Comparison of ENCODE assay signal across 13 mouse cellular contexts in genomic region chr15:85232256-85232535, GRCm38 (mm10). TPM values are rescaled to one million over a fixed set of nuclear protein-coding genes. Genes with fewer than 3 reads are reported as not detected.
DNase-seq lines count a peak whose midpoint lies in the region; ATAC-seq and TF ChIP-seq lines count a peak whose summit lies in the region.
"Had no signal": no experiment of that assay in that cellular context is flagged by ENCODE, and none has a peak within 500 bp of the region (broad histone marks: within the 10 kb centered on the region; RNA-seq: fewer than 3 reads in every experiment).

No protein-coding gene starts in this region.

- H3K4me1 ChIP-seq in embryonic facial prominence, embryonic 15.5 days: peaks cover 4% of the 10 kb centered on the region
- H3K4me1 ChIP-seq in embryonic facial prominence, embryonic 10.5 days: no peaks in the 10 kb centered on the region
- no peaks in the 10 kb centered on the region for H3K4me1 ChIP-seq in lung, postnatal 0 days (ENCODE audit: insufficient read depth, low read depth, low read length)
- H3K4me1 ChIP-seq in lung, adult 2 months (ENCODE audit: control insufficient read depth, insufficient read depth, low read length): 0 out of 2 replicates have a peak, but pooled peaks cover 5% of the 10 kb centered on the region
- peaks cover 24% of the 10 kb centered on the region for H3K4me1 ChIP-seq in thymus, adult 2 months (replicated peaks; ENCODE audit: control insufficient read depth, insufficient read depth, low read length)
- H3K4me1 ChIP-seq: forebrain, embryonic 10.5 days; neural tube, embryonic 12.5 days had no signal

- no peaks in the 10 kb centered on the region for H3K9me3 ChIP-seq in embryonic facial prominence, embryonic 15.5 days (replicated peaks)
- H3K9me3 ChIP-seq in embryonic facial prominence, embryonic 10.5 days: no peaks in the 10 kb centered on the region
- H3K9me3 ChIP-seq in lung, postnatal 0 days (ENCODE audit: low read length): no peaks in the 10 kb centered on the region
- H3K9me3 ChIP-seq: forebrain, embryonic 10.5 days; neural tube, embryonic 12.5 days had no signal

- H3K36me3 ChIP-seq in embryonic facial prominence, embryonic 15.5 days: peaks cover 85% of the 10 kb centered on the region
- peaks cover 100% of the 10 kb centered on the region for H3K36me3 ChIP-seq in embryonic facial prominence, embryonic 10.5 days (replicated peaks)
- H3K36me3 ChIP-seq in lung, postnatal 0 days (ENCODE audit: insufficient read depth, low read length): no peaks in the 10 kb centered on the region
- H3K36me3 ChIP-seq in thymus, adult 2 months (ENCODE audit: control insufficient read depth, insufficient read depth, low read length): no peaks in the 10 kb centered on the region

- no peaks in the 10 kb centered on the region for H3K27me3 ChIP-seq in embryonic facial prominence, embryonic 15.5 days
- H3K27me3 ChIP-seq in embryonic facial prominence, embryonic 10.5 days (replicated peaks; ENCODE audit: low read depth, poor library complexity, severe bottlenecking): no peaks in the 10 kb centered on the region
- H3K27me3 ChIP-seq in lung, postnatal 0 days (replicated peaks; ENCODE audit: insufficient read depth, low read length): no peaks in the 10 kb centered on the region
- H3K27me3 ChIP-seq in thymus, adult 2 months (ENCODE audit: control insufficient read depth, insufficient read depth, low read length): no peaks in the 10 kb centered on the region
- H3K27me3 ChIP-seq: neural tube, embryonic 12.5 days had no signal

- H3K27ac ChIP-seq in embryonic facial prominence, embryonic 15.5 days (replicated peaks): 0 out of 2 replicates have a peak overlapping the region, but pooled peaks have one; percentile 68
- no peak overlapping the region for H3K27ac ChIP-seq in embryonic facial prominence, embryonic 10.5 days (replicated peaks)
- 0 out of 2 replicates have a peak overlapping the region, but pooled peaks have one; percentile 9 for H3K27ac ChIP-seq in lung, postnatal 0 days (ENCODE audit: low read length)
- no peak overlapping the region for H3K27ac ChIP-seq in thymus, adult 2 months (ENCODE audit: control insufficient read depth, insufficient read depth, low read length)
- H3K27ac ChIP-seq: forebrain, embryonic 10.5 days; hindbrain, embryonic 14.5 days; liver, embryonic 14.5 days; neural tube, embryonic 12.5 days had no signal

- no peak for TF ChIP-seq POLR2A in lung, adult 2 months (IDR thresholded peaks at IDR 0.05; ENCODE audit: borderline replicate concordance, extremely low read depth, low read depth, low read length)
- TF ChIP-seq POLR2A in thymus, adult 2 months (IDR thresholded peaks at IDR 0.05; ENCODE audit: control insufficient read depth, extremely low read depth, insufficient read depth, low read length, poor library complexity): no peak

- H3K9ac ChIP-seq in embryonic facial prominence, embryonic 15.5 days: no peak overlapping the region
- H3K9ac ChIP-seq in lung, postnatal 0 days (replicated peaks; ENCODE audit: low read depth): no peak overlapping the region
- H3K9ac ChIP-seq: hindbrain, embryonic 14.5 days; liver, embryonic 14.5 days; neural tube, embryonic 12.5 days had no signal

- TF ChIP-seq EP300 in lung, postnatal 0 days (IDR thresholded peaks at IDR 0.05): peak; percentile 52

- WGBS in embryonic facial prominence, embryonic 15.5 days: 80% methylated on average over 4 of the region's 4 CpGs
- WGBS in embryonic facial prominence, embryonic 10.5 days: 94% methylated on average over 4 of the region's 4 CpGs
- 46% methylated on average over 4 of the region's 4 CpGs for WGBS in lung, postnatal 0 days
- WGBS in lung, adult 2 months: 29% methylated on average over 4 of the region's 4 CpGs
- 91% methylated on average over 4 of the region's 4 CpGs for whole genome bisulfite sequencing in thymus, adult 2 months

- DNase-seq in embryonic facial prominence, embryonic 10.5 days (ENCODE audit: low spot score): no peak
- DNase-seq in lung, postnatal 0 days (ENCODE audit: low spot score): peak; percentile 91
- no peak for DNase-seq in lung, adult 2 months
- peak; percentile 26 for DNase-seq in lung, postnatal 14 days
- DNase-seq in thymus, adult 2 months: no peak
- DNase-seq in frontal cortex, postnatal 36 days (ENCODE audit: low spot score in 2 of 2): no peak
- no peak for DNase-seq in urinary bladder, postnatal 25 days (ENCODE audit: low spot score)
- DNase-seq: right cerebral cortex, postnatal 25 days had no signal

- no peak for TF ChIP-seq CTCF in lung, postnatal 0 days (IDR thresholded peaks at IDR 0.05)
- TF ChIP-seq CTCF in lung, adult 2 months (IDR thresholded peaks at IDR 0.05; ENCODE audit: insufficient read depth, low read length): no peak
- no peak for TF ChIP-seq CTCF in thymus, adult 2 months (IDR thresholded peaks at IDR 0.05; ENCODE audit: borderline replicate concordance, control insufficient read depth, extremely low read depth, insufficient read depth, low read length, poor library complexity)

- H3K4me3 ChIP-seq in embryonic facial prominence, embryonic 15.5 days (replicated peaks): no peak overlapping the region
- H3K4me3 ChIP-seq in embryonic facial prominence, embryonic 10.5 days: no peak overlapping the region
- no peak overlapping the region for H3K4me3 ChIP-seq in lung, postnatal 0 days (ENCODE audit: low read depth, low read length)
- H3K4me3 ChIP-seq in lung, adult 2 months (replicated peaks; ENCODE audit: extremely low read depth, low read depth, low read length): no peak overlapping the region
- H3K4me3 ChIP-seq in thymus, adult 2 months (ENCODE audit: control insufficient read depth, insufficient read depth, low read length): no peak overlapping the region
- H3K4me3 ChIP-seq: forebrain, embryonic 10.5 days; neural tube, embryonic 12.5 days had no signal

- ATAC-seq in embryonic facial prominence, embryonic 15.5 days (ENCODE audit: insufficient number of reproducible peaks, low FRiP score, low TSS enrichment, low read depth): no peak
- ATAC-seq in lung, postnatal 0 days: peak; percentile 70

- no peak overlapping the region for H3K4me2 ChIP-seq in embryonic facial prominence, embryonic 15.5 days (replicated peaks)
- no peak overlapping the region for H3K4me2 ChIP-seq in lung, postnatal 0 days (replicated peaks; ENCODE audit: low read depth, low read length)
- H3K4me2 ChIP-seq: hindbrain, embryonic 14.5 days; neural tube, embryonic 12.5 days had no signal

RNA-seq across cellular contexts. Expression of gene Fbln1, which starts 26.4 kb away (rescaled TPM):
- polyA plus RNA-seq in embryonic facial prominence, embryonic 15.5 days (2015; fragmentation: Nextera tagmentation; extraction: Ambion mirVana): 258 and 266 TPM in 2 replicates
- polyA plus RNA-seq in embryonic facial prominence, embryonic 10.5 days (2016; fragmentation: Nextera tagmentation; extraction: Ambion mirVana): 198 and 207 TPM in 2 replicates
- 45.7 and 51.2 TPM in 2 replicates for polyA plus RNA-seq in lung, postnatal 0 days (2015; fragmentation: Nextera tagmentation; extraction: Ambion mirVana)
- 116 and 137 TPM in 2 replicates for polyA plus RNA-seq in lung, adult 2 months (2012; rRNA removed)
- 28.6 and 46.8 TPM in 2 replicates for polyA plus RNA-seq in thymus, adult 2 months (2012; rRNA removed)

Comparison
In these comparisons a context has a peak if more than half of its experiments do, and no peak if none do; other contexts are left out.
1. H3K27ac ChIP-seq: peak in embryonic facial prominence, embryonic 15.5 days (single experiment) and lung, postnatal 0 days (single experiment); none in embryonic facial prominence, embryonic 10.5 days (single experiment) and thymus, adult 2 months (single experiment).
2. DNase-seq: peak in lung, postnatal 0 days (single experiment) and lung, postnatal 14 days (single experiment); none in embryonic facial prominence, embryonic 10.5 days (single experiment), lung, adult 2 months (single experiment), thymus, adult 2 months (single experiment), frontal cortex, postnatal 36 days (0 of 2) and urinary bladder, postnatal 25 days (single experiment).